Mouse (Mus musculus) lung, postnatal 10 days (tissue): ENCODE results near the gene Med13.
"Not testable (repeated sequence)": the region's sequence is repeated elsewhere in the genome, so short reads cannot be mapped to it uniquely, and the experiment has no call there.

Experiments used
- DNase-seq: peaks from one replicate; pipeline ENCODE4 v3.0.0; 2021

Med13 gene

GRCm38 (mm10) chr11:86377841-86378240, 20.4 kb upstream of the Med13 start:
- no peak for DNase-seq

- DNase-seq: no peak
Measured at GRCm38 (mm10) chr11:86376707-86377106, 19.3 kb upstream of the Med13 start.

GRCm38 (mm10) chr11:86375086-86375485, 17.7 kb upstream of the Med13 start:
- DNase-seq: no peak

GRCm38 (mm10) chr11:86371266-86371665, 13.9 kb upstream of the Med13 start:
- DNase-seq: no peak

- DNase-seq: no peak
Measured at GRCm38 (mm10) chr11:86369860-86370259, 12.5 kb upstream of the Med13 start.

GRCm38 (mm10) chr11:86369003-86369402, 11.6 kb upstream of the Med13 start:
- no peak for DNase-seq

- peak; percentile 12 for DNase-seq
Measured at GRCm38 (mm10) chr11:86364709-86365452, 7.5 kb upstream of the Med13 start.

GRCm38 (mm10) chr11:86357984-86358528, 654 bp upstream of the Med13 start:
- peak; percentile 100 for DNase-seq

- DNase-seq: no peak
Measured at GRCm38 (mm10) chr11:86356007-86356853, 1.2 kb downstream of the Med13 start.

- no peak for DNase-seq
Measured at GRCm38 (mm10) chr11:86353586-86353985, 3.8 kb downstream of the Med13 start.

- DNase-seq: no peak
Measured at GRCm38 (mm10) chr11:86351766-86352315, 5.6 kb downstream of the Med13 start.

GRCm38 (mm10) chr11:86350636-86351138, 6.7 kb downstream of the Med13 start:
- DNase-seq: no peak

GRCm38 (mm10) chr11:86349325-86349724, 8.1 kb downstream of the Med13 start:
- no peak for DNase-seq

- no peak for DNase-seq
Measured at GRCm38 (mm10) chr11:86348872-86349271, 8.5 kb downstream of the Med13 start.

GRCm38 (mm10) chr11:86347387-86348122, 9.8 kb downstream of the Med13 start:
- no peak for DNase-seq

- no peak for DNase-seq
Measured at GRCm38 (mm10) chr11:86346525-86346924, 10.9 kb downstream of the Med13 start.

- DNase-seq: not testable (repeated sequence)
Measured at GRCm38 (mm10) chr11:86344940-86345339, 12.5 kb downstream of the Med13 start.

GRCm38 (mm10) chr11:86324251-86324650, 33.2 kb downstream of the Med13 start:
- DNase-seq: no peak

GRCm38 (mm10) chr11:86314992-86315391, 42.4 kb downstream of the Med13 start:
- not testable (repeated sequence) for DNase-seq

- DNase-seq: no peak
Measured at GRCm38 (mm10) chr11:86310280-86310679, 47.1 kb downstream of the Med13 start.

- DNase-seq: not testable (repeated sequence)
Measured at GRCm38 (mm10) chr11:86292201-86292600, 65.2 kb downstream of the Med13 start.

- DNase-seq: no peak
Measured at GRCm38 (mm10) chr11:86291714-86292113, 65.7 kb downstream of the Med13 start.
